Mouse (Mus musculus): Measurements from ENCODE around the gene Gm20498. TPM values are rescaled to one million over a fixed set of nuclear protein-coding genes. Genes with fewer than 3 reads are reported as not detected.

The Gm20498 gene
- total RNA-seq, 2 experiments from 2014 or later = 35.6 to 38.1 TPM

DNA sequence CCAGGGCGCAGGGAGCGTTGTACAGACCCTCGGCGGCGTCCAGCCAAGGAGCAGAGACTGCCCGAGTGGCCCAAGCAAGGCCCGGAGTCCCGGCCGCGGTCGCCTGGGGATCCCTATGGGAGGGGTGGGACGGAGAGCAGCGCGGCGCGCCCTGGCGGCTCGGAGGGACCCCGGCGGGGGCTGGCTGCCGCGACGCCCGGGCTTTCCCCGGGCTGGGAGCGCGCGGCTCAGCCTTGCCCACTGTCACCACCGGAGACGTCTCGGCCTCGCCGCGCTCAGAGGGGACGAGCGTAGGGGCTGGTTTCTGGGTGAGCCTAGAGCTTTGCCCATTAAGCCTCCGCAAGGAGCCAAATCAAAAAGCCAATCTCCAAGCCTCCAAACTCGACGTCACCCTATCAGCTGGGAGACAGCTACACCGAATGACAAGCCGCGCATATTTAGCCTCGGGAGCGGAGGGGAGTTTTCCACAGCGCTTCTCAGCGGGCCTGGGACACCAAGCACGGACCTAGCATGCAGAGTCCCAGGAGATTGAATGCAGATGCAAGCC is 199.8 kb downstream of the Gm20498 start, which contains the start of gene Slc8a3:
TSS of gene Slc8a3 (minus strand) at position 306 of the 547 bp plus-strand sequence.
- peak; percentile 36 to 39 for DNase-seq

DNA sequence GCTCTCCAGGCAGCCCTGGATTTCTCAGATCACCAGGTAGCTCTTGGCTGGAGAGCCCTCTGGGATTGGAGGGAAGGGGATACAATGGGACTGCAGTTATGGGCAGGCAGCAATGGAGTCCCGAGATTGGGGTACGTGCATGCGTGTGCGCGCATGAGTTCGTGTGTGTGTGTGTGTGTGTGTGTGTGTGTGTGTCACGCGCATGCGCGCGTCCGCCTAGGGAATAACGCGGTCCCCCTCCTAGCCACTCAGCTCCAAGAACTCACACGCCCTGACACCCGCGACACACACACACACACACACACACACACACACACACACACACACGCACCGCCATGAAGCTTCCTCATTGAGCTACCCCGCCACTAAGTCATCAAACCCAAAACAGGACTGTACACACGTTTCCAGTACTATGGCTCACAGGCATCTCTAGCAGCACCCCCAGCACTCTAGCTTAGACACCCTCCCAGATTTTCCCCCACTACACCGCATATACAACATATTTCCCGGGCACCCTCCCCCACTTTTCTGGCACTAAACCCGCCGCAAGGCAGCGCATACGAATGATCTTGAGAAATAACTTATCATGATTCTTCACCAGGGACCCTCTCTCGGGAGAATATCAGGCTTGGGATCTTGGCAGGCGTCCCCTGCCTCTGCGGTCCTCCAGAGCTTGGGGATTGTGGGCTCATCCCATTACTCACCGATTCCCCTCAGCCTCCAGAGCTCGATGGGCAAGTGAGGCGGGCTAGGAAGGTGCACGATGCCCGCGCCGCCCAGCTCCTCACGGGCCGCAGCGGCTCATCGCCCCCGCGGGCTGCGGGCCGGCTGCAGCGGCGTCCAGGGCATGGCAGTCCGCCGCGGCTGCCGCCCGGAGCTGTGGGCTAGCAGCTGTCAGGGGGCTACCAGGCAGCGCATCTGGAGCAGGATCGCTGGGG is 200.5 kb downstream of the Gm20498 start:
- DNase-seq = peak; percentile 26 to 29

DNA sequence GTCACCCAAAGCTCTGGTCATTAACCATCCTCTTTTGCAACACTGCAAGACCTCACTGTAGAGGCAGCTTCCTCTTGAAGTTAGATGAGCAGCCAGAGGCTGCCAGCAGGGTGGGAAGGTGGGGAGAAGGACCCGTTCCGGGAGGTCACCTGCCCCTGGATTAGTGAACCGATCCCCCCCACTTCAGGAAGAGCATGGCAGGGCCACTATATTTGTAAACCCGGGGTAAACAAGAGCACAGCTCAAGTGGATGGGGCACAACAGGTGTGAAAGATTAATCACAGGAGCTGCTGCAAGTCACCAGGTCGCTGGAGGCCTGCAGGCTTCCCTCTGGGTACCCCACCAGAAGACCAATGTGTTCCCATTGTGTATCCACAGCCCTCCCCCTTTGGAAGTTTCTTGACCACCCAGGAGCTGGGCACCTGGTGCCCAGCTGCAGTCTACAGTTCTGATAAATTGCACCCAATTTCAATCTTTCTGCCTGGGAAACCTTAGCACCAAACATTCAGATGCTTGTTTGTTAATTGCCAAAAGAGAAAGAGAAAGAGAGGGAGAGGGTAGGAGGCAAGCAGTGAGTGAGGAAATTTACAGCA is 201.6 kb downstream of the Gm20498 start:
- DNase-seq = no peak

DNA sequence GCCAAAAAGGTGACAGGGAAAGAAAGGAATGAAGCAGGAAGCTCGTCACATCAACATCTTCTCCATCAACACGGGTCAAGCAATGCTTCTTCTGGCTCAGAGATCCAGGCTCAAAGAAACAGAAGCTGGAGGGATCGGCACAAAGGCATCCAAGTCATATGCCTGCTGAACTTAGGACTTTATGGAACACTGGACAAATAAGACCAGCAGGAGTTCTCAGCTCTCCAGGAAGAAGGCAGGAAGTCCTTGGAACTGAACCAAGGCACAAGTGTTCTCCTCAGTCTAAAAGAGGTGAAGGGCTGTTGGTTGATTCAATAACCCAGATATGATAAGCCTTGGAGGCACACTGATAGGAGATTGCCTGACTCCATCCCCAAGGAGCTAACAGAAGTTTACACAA is 207.7 kb downstream of the Gm20498 start:
- no peak for DNase-seq

DNA sequence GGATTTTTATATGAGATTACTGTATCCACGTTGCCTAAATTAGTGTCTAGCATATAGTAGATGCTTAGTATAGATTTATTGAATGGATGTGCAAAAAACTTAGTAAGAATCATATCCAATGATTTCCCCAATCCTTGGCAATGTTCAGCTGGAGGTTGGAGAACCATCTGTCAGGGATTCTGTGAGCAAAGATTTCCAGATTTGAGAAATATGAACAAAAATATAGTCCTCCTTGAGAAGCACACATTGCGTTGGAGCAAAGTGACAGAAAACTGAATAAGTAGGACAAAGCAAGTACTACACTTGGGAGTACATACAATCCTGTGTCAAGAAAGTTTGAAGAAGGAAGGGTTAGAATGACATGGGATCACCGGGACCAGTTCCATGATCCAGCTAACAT is 208.6 kb downstream of the Gm20498 start:
- no peak for DNase-seq

DNA sequence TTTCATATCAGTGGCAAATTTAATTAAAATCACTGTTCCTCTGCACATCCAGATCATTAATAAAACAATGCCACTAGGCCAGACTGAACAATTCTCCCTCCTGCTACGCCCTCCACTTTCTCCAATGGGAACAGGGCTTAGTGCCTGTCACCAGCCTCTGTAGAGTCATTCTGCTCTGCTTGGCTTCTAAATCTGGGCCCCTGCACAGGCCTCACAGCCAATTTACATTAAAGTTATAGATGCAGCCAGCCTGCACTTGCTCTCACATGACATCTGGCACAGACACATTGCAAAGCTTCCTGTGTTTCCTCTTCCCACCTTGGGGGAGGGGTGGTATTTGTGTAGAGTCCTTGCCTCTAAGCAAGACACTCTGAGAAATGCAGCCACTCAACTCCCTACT is 211.7 kb downstream of the Gm20498 start:
- no peak for DNase-seq

DNA sequence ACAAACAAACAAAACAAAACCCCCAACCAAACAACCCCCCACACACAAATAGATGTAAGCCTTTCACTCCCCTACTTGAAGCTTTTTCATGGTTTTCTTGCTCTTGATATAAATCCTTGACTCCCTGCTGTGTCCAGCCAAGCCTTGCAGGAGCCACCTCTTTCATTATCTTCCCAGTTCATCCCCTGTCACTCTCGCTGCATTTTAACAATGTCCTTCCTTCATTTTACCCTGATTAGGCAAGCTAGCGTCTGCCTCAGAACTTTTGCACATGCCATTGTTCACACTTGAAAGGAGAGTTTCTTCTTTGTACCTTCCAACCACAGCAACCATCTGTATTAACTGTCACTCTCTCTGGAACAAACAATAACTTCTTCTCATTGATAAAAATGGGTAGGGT is 214.9 kb downstream of the Gm20498 start:
- no peak for DNase-seq

DNA sequence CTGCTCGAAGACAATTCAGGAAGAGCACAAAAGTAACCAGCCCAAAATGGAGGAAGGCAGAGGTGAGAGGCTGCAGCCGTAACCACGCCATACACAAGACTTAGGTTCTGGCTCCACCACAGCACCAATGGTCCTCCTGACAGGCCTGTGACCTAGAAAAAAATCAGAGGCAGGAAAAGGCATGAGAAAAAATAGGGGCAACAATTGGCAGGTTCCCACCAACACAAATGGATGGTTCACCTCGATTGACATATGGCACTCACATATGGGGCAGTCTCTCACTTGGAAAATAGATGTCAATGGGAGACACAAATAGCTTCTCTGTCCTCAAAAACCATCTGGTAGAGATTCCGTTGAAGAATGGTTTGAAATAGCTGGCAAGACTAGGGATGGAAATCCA is 216.8 kb downstream of the Gm20498 start:
- DNase-seq = no peak

Other genes with a start within 250 kb of the Gm20498 start
- under 1 TPM; 0.43 to 0.72 TPM for gene Slc8a3, start 199.7 kb downstream of the Gm20498 start, total RNA-seq (2021)
- gene Gm4787, start 153.4 kb downstream of the Gm20498 start, total RNA-seq (2021) = 1 to 10 TPM in 1 of 2 experiments, under 1 TPM in 1; 0.93 to 1.3 TPM
- gene Adam4, start 111.0 kb downstream of the Gm20498 start, total RNA-seq (2021) = 1 to 10 TPM; 1.3 to 1.5 TPM
- gene Cox16, start 47.8 kb downstream of the Gm20498 start, total RNA-seq (2021) = 100 to 1,000 TPM in 1 of 2 experiments, 10 to 100 TPM in 1; 94.1 to 113 TPM
- gene Synj2bp, start within 50 bp of the Gm20498 start, total RNA-seq (2021) = 10 to 100 TPM; 32.3 to 36.4 TPM
- gene Adam21, start 35.6 kb upstream of the Gm20498 start, total RNA-seq (2021) = not detected
- 10 to 100 TPM; 23.8 to 24.8 TPM for gene Med6, start 62.1 kb upstream of the Gm20498 start, total RNA-seq (2021)
- 1 to 10 TPM; 4.4 TPM for gene Ttc9, start 98.3 kb upstream of the Gm20498 start, total RNA-seq (2021)
- 1 to 10 TPM; 1.2 to 3.4 TPM for gene Map3k9, start 248.3 kb upstream of the Gm20498 start, total RNA-seq (2021)